In genomic region chr2:132641196-132641595, GRCm38 (mm10) we compare ENCODE assay signal across 17 mouse cellular contexts.
"Had no signal": no experiment of that assay in that cellular context is flagged by ENCODE, and none has a peak within 500 bp of the region (broad histone marks: within the 10 kb centered on the region; RNA-seq: fewer than 3 reads in every experiment).

No protein-coding gene starts in this region.

- H3K4me3 ChIP-seq: midbrain, embryonic 10.5 days; midbrain, embryonic 13.5 days; midbrain, embryonic 15.5 days; myocyte; neural tube, embryonic 12.5 days had no signal

- H3K9ac ChIP-seq: lung, embryonic 14.5 days; midbrain, embryonic 13.5 days; midbrain, embryonic 15.5 days; neural tube, embryonic 12.5 days had no signal

- H3K27ac ChIP-seq: midbrain, embryonic 10.5 days; midbrain, embryonic 13.5 days; midbrain, embryonic 15.5 days; neural tube, embryonic 12.5 days had no signal

- DNase-seq: lung, adult 18-20 months; lung, embryonic 14.5 days; lung, postnatal 10 days; lung, postnatal 4 days; retina, postnatal 1 day; right cerebral cortex, adult 18-20 months; right cerebral cortex, postnatal 25 days; right cerebral cortex, postnatal 4 days; spleen, adult 18-20 months; thymus, adult 18-20 months; thymus, postnatal 14 days; thymus, postnatal 36 days had no signal

- ATAC-seq: midbrain, embryonic 13.5 days; midbrain, embryonic 15.5 days had no signal

- H3K36me3 ChIP-seq: midbrain, embryonic 10.5 days; midbrain, embryonic 13.5 days; midbrain, embryonic 15.5 days; neural tube, embryonic 12.5 days had no signal

- H3K4me1 ChIP-seq: midbrain, embryonic 10.5 days; midbrain, embryonic 13.5 days; midbrain, embryonic 15.5 days; neural tube, embryonic 12.5 days had no signal

- H3K27me3 ChIP-seq: midbrain, embryonic 13.5 days; midbrain, embryonic 15.5 days; neural tube, embryonic 12.5 days had no signal

- H3K9me3 ChIP-seq: midbrain, embryonic 10.5 days; midbrain, embryonic 13.5 days; midbrain, embryonic 15.5 days; neural tube, embryonic 12.5 days had no signal

- H3K4me2 ChIP-seq: lung, embryonic 14.5 days; midbrain, embryonic 13.5 days; midbrain, embryonic 15.5 days; neural tube, embryonic 12.5 days had no signal
